Mouse (Mus musculus) heart, postnatal 0 days (tissue): ENCODE results near the gene Cpt2.

Experiments
- CTCF ChIP-seq: IDR thresholded peaks from 2 replicates; pipeline ENCODE4 v1.5.1; 2016; ENCODE audit warnings: antibody characterized with exemption, control low read depth, low read depth
- EP300 ChIP-seq: IDR thresholded peaks from 2 replicates; pipeline ENCODE4 v1.6.1; 2016; ENCODE audit warnings: antibody characterized with exemption, low read depth

- TF ChIP-seq EP300 (no peak), CTCF (no peak)
Measured at GRCm38 (mm10) chr4:107920336-107920735, 3.1 kb downstream of the Cpt2 start.
